Mouse (Mus musculus) testis, adult 2 months (tissue): ENCODE measurements around the gene Ankrd60. TPM values are rescaled to one million over a fixed set of nuclear protein-coding genes. Genes with fewer than 3 reads are reported as not detected.

ENCODE experiments used
- H3K27ac ChIP-seq: fragments of 200-500 bp; 2 replicates; pipeline ENCODE4 v1.5.1; 2012; ENCODE audit warnings: low read depth, low read length; ENCODE audit not compliant: control insufficient read depth, insufficient read depth
- H3K27me3 ChIP-seq: fragments of 200-500 bp; 2 replicates; pipeline ENCODE4 v1.6.1; 2012; ENCODE audit warnings: mild to moderate bottlenecking, low read length, moderate library complexity; ENCODE audit not compliant: control insufficient read depth, insufficient read depth
- H3K36me3 ChIP-seq: fragments of 200-500 bp; 2 replicates; pipeline ENCODE4 v1.6.1; 2012; ENCODE audit warnings: mild to moderate bottlenecking, low read length; ENCODE audit not compliant: control insufficient read depth, insufficient read depth
- H3K4me1 ChIP-seq: fragments of 200-500 bp; 2 replicates; pipeline ENCODE4 v1.6.1; 2012; ENCODE audit warnings: low read length; ENCODE audit not compliant: control insufficient read depth, insufficient read depth
- H3K4me3 ChIP-seq: fragments of 200-500 bp; 2 replicates; pipeline ENCODE4 v1.5.1; 2012; ENCODE audit warnings: low read depth, mild to moderate bottlenecking, low read length, moderate library complexity, mixed read lengths; ENCODE audit not compliant: control insufficient read depth
- CTCF ChIP-seq: fragments of 200-500 bp; IDR thresholded peaks from 2 replicates; pipeline ENCODE4 v1.5.1; 2012; ENCODE audit warnings: low read depth, mild to moderate bottlenecking, inconsistent platforms, low read length, moderate library complexity; ENCODE audit not compliant: control insufficient read depth, insufficient read depth, insufficient replicate concordance
- POLR2A ChIP-seq: fragments of 200-500 bp; IDR thresholded peaks from 2 replicates; pipeline ENCODE4 v1.6.1; 2012; ENCODE audit warnings: low read depth, mild to moderate bottlenecking, inconsistent platforms, low read length, moderate library complexity; ENCODE audit not compliant: control insufficient read depth
- polyA plus RNA-seq: library from polyadenylated mRNA; depleted of rRNA; stranded (reverse); fragments of >200 nt; gene quantifications from 2 replicates; pipeline ENCODE4 v1.2.3, GENCODE M21; 2012; rRNA removed

The Ankrd60 gene
- polyA plus RNA-seq, 1 experiment, result 467 TPM

- H3K4me1 ChIP-seq, result peaks cover 6% of the 10 kb centered on the region
- H3K27ac ChIP-seq, result no peak overlapping the region
- no peak for TF ChIP-seq POLR2A
- no peak for TF ChIP-seq CTCF
- no peaks in the 10 kb centered on the region for H3K27me3 ChIP-seq
- H3K4me3 ChIP-seq, result no peak overlapping the region
- no peaks in the 10 kb centered on the region for H3K36me3 ChIP-seq
Measured at GRCm38 (mm10) chr2:173539781-173540180, 38.4 kb downstream of the Ankrd60 start.

GRCm38 (mm10) chr2:173535886-173536285, 42.3 kb downstream of the Ankrd60 start:
- Histone ChIP-seq H3K27me3 (no peaks in the 10 kb centered on the region), H3K27ac (no peak overlapping the region), H3K4me1 (peaks cover 11% of the 10 kb centered on the region), H3K36me3 (no peaks in the 10 kb centered on the region), H3K4me3 (no peak overlapping the region)
- no peak for TF ChIP-seq CTCF
- no peak for TF ChIP-seq POLR2A

GRCm38 (mm10) chr2:173535390-173535789, 42.8 kb downstream of the Ankrd60 start:
- Histone ChIP-seq H3K27me3 (no peaks in the 10 kb centered on the region), H3K4me3 (peak overlapping the region; percentile 78), H3K27ac (peak overlapping the region; percentile 27; the same call in 1 of the 2 replicates), H3K36me3 (no peaks in the 10 kb centered on the region), H3K4me1 (peaks cover 11% of the 10 kb centered on the region)
- peak; percentile 46 for TF ChIP-seq POLR2A
- TF ChIP-seq CTCF, result no peak

GRCm38 (mm10) chr2:173534581-173534980, 43.6 kb downstream of the Ankrd60 start:
- H3K27ac ChIP-seq, result no peak overlapping the region
- H3K27me3 ChIP-seq, result no peaks in the 10 kb centered on the region
- peaks cover 11% of the 10 kb centered on the region for H3K4me1 ChIP-seq
- no peaks in the 10 kb centered on the region for H3K36me3 ChIP-seq
- peak overlapping the region; percentile 78 for H3K4me3 ChIP-seq
- TF ChIP-seq POLR2A, result no peak
- no peak for TF ChIP-seq CTCF

GRCm38 (mm10) chr2:173532711-173533462, 45.3 kb downstream of the Ankrd60 start:
- TF ChIP-seq POLR2A (no peak), CTCF (no peak)
- no peaks in the 10 kb centered on the region for H3K36me3 ChIP-seq
- H3K27me3 ChIP-seq, result no peaks in the 10 kb centered on the region
- no peak overlapping the region for H3K4me3 ChIP-seq
- H3K27ac ChIP-seq, result no peak overlapping the region
- peaks cover 11% of the 10 kb centered on the region for H3K4me1 ChIP-seq

- H3K4me1 ChIP-seq, result no peaks in the 10 kb centered on the region
- H3K27me3 ChIP-seq, result no peaks in the 10 kb centered on the region
- TF ChIP-seq CTCF (no peak), POLR2A (no peak)
- H3K36me3 ChIP-seq, result no peaks in the 10 kb centered on the region
- H3K4me3 ChIP-seq, result no peak overlapping the region
- no peak overlapping the region for H3K27ac ChIP-seq
Measured at GRCm38 (mm10) chr2:173528493-173528892, 49.7 kb downstream of the Ankrd60 start.

- Histone ChIP-seq H3K27ac (peak within 1 kb of the TSS; percentile 38; the same call in 1 of the 2 replicates), H3K4me3 (peak within 1 kb of the TSS; percentile 94), H3K36me3 (no peaks in the 10 kb centered on the region), H3K4me1 (peaks cover 5% of the 10 kb centered on the region; the same call in 1 of the 2 replicates), H3K27me3 (no peaks in the 10 kb centered on the region)
- TF ChIP-seq POLR2A (peak; percentile 82), CTCF (no peak)
Measured at GRCm38 (mm10) chr2:173522376-173522775, 55.8 kb downstream of the Ankrd60 start, which contains the start of gene 1700021F07Rik. 1700021F07Rik (plus strand) TSS chr2:173522586.

Other genes with a start within 250 kb of the Ankrd60 start
- 263 and 305 TPM in 2 replicates for gene 1700021F07Rik, start 55.8 kb downstream of the Ankrd60 start, polyA plus RNA-seq
- 21.6 and 32.1 TPM in 2 replicates for gene Rab22a, start 81.4 kb upstream of the Ankrd60 start, polyA plus RNA-seq
- gene 1700010B08Rik, start 141.1 kb upstream of the Ankrd60 start, polyA plus RNA-seq, result 402 and 430 TPM in 2 replicates
- 8.1 and 9.1 TPM in 2 replicates for gene Vapb, start 159.1 kb upstream of the Ankrd60 start, polyA plus RNA-seq